Mouse (Mus musculus) cerebellum, adult 2 months (tissue): ENCODE data around the gene Slc44a1.

Experiments used
- CTCF ChIP-seq: fragments of 200-500 bp; IDR thresholded peaks from 2 replicates; pipeline ENCODE4 v1.5.1; 2011; ENCODE audit warnings: low read depth, mild to moderate bottlenecking, control low read depth, low read length, moderate library complexity, borderline replicate concordance; ENCODE audit not compliant: insufficient read depth
- POLR2A ChIP-seq: fragments of 200-500 bp; IDR thresholded peaks from 2 replicates; pipeline ENCODE4 v1.6.1; 2011; ENCODE audit warnings: low read length, control low read depth, borderline replicate concordance; ENCODE audit not compliant: insufficient read depth

- peak; percentile 36; the same call in 1 of the 2 replicates for TF ChIP-seq CTCF
- no peak for TF ChIP-seq POLR2A
Measured at GRCm38 (mm10) chr4:53451887-53452286, 11.7 kb downstream of the Slc44a1 start.
